Mouse (Mus musculus) megakaryocyte, embryonic 14.5 days (primary cell): ENCODE measurements around the gene Zfp819.

Experiments used
- FLI1 ChIP-seq: IDR thresholded peaks from 2 replicates; pipeline ENCODE4 v1.6.1; 2012; ENCODE audit warnings: low read length, inconsistent platforms, mixed read lengths
- GATA1 ChIP-seq: IDR thresholded peaks from 3 replicates; pipeline ENCODE4 v1.6.1; 2012; ENCODE audit warnings: mixed read lengths, low read length, inconsistent platforms, borderline replicate concordance

DNA sequence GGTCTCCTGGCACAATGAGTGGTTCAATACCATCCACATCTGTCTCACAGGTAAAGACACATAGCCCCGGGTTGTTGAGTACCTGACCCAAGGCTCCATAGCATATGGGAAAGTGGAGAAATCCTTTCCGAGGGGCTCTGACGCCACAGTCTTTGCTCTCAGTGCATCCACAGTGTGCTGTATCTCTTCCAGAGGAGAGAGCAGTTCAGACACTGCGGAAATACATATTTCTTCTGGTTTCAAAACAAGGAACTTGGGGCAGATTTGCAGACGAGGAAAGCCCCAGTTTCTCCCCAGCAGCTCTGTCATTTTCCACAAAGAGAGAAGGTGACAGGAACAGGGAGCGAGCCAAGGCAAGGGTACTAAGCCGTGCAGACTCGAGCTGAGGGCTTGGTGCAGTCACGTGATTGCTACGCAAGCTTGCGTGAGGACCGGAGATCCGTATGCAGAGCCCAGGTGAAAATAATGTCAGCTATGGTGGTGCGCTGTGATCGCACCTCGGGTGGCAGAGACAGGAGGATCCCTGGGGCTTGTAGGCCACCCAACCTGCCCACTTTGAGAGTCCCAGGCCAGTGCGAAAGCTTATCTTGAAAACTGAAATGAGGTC is 36.2 kb downstream of the Zfp819 start:
- TF ChIP-seq FLI1 (no peak), GATA1 (no peak)
